Mouse (Mus musculus): ENCODE measurements at regions not wholly inside any gene's neighbourhood (a gene's known extent, or its start where the extent isn't known, plus 50 kb on each side); places are given as distances from the start of the nearest gene placed in this dataset.

- no peak for TF ChIP-seq CTCF (IDR thresholded peaks at IDR 0.05; ENCODE audit: low read depth)
- no peak for TF ChIP-seq EP300 (IDR thresholded peaks at IDR 0.05; ENCODE audit: low read depth)
Observed at GRCm38 (mm10) chr8:103489411-103489810, 612.0 kb upstream of the Cdh5 start.
